Mouse (Mus musculus): ENCODE measurements around the gene Thumpd1. TPM values are rescaled to one million over a fixed set of nuclear protein-coding genes. Genes with fewer than 3 reads are reported as not detected.
"Not testable (repeated sequence)": the region's sequence is repeated elsewhere in the genome, so short reads cannot be mapped to it uniquely, and the experiment has no call there.

Gene Thumpd1
- polyA plus RNA-seq, 1 experiment: 14.2 TPM

- Histone ChIP-seq H3K4me3 (no peak overlapping the region), H3K4me2 (ENCODE audit: low read depth) (no peak overlapping the region), H3K36me3 (ENCODE audit: control insufficient read depth, insufficient read depth) (no peaks in the 10 kb centered on the region), H3ac (ENCODE audit: control insufficient read depth, insufficient read length) (no peak overlapping the region), H3K27me3 (ENCODE audit: control insufficient read depth, insufficient read depth, insufficient read length) (no peaks in the 10 kb centered on the region), H3K79me2 (ENCODE audit: control insufficient read depth, insufficient read depth) (no peaks in the 10 kb centered on the region)
- TF ChIP-seq E2F4 (IDR thresholded peaks at IDR 0.05; ENCODE audit: insufficient read depth) (no peak), MYOD1 (IDR thresholded peaks at IDR 0.05; ENCODE audit: control insufficient read depth in 1 of 3, insufficient read length in 2 of 3, low read depth in 2 of 3) (no peak), MYOG (IDR thresholded peaks at IDR 0.05; ENCODE audit: control insufficient read depth in 1 of 3, insufficient read depth in 1 of 3, insufficient read length in 2 of 3, low read depth in 2 of 3) (no peak), SRF (IDR thresholded peaks at IDR 0.05; ENCODE audit: control insufficient read depth, insufficient read length, low read depth) (no peak), MAX (IDR thresholded peaks at IDR 0.05; ENCODE audit: low read depth) (no peak), POLR2A (IDR thresholded peaks at IDR 0.05; ENCODE audit: insufficient read length, low read depth) (no peak), TCF12 (IDR thresholded peaks at IDR 0.05; ENCODE audit: insufficient read depth, poor library complexity, severe bottlenecking) (no peak), TCF3 (IDR thresholded peaks at IDR 0.05; ENCODE audit: insufficient read length, low read depth) (no peak), REST (IDR thresholded peaks at IDR 0.05; ENCODE audit: insufficient read depth, insufficient read length) (no peak), USF1 (IDR thresholded peaks at IDR 0.05; ENCODE audit: low read depth) (no peak), POLR2AphosphoS2 (IDR thresholded peaks at IDR 0.05; ENCODE audit: insufficient read length, low read depth) (no peak), CEBPB (IDR thresholded peaks at IDR 0.05; ENCODE audit: insufficient read depth, poor library complexity, severe bottlenecking) (no peak)
Observed at GRCm38 (mm10) chr7:119748761-119749160, 28.2 kb upstream of the Thumpd1 start.

GRCm38 (mm10) chr7:119745869-119746268, 25.3 kb upstream of the Thumpd1 start:
- Histone ChIP-seq H3K27me3 (ENCODE audit: control insufficient read depth, insufficient read depth, insufficient read length) (no peaks in the 10 kb centered on the region), H3K79me2 (ENCODE audit: control insufficient read depth, insufficient read depth) (no peaks in the 10 kb centered on the region), H3K4me2 (ENCODE audit: low read depth) (no peak overlapping the region), H3K36me3 (ENCODE audit: control insufficient read depth, insufficient read depth) (no peaks in the 10 kb centered on the region), H3K4me3 (no peak overlapping the region), H3ac (ENCODE audit: control insufficient read depth, insufficient read length) (no peak overlapping the region)
- TF ChIP-seq MYOG (IDR thresholded peaks at IDR 0.05; ENCODE audit: control insufficient read depth in 1 of 3, insufficient read depth in 1 of 3, insufficient read length in 2 of 3, low read depth in 2 of 3) (no peak), CEBPB (IDR thresholded peaks at IDR 0.05; ENCODE audit: insufficient read depth, poor library complexity, severe bottlenecking) (no peak), SRF (IDR thresholded peaks at IDR 0.05; ENCODE audit: control insufficient read depth, insufficient read length, low read depth) (no peak), POLR2AphosphoS2 (IDR thresholded peaks at IDR 0.05; ENCODE audit: insufficient read length, low read depth) (no peak), REST (IDR thresholded peaks at IDR 0.05; ENCODE audit: insufficient read depth, insufficient read length) (no peak), TCF12 (IDR thresholded peaks at IDR 0.05; ENCODE audit: insufficient read depth, poor library complexity, severe bottlenecking) (no peak), USF1 (IDR thresholded peaks at IDR 0.05; ENCODE audit: low read depth) (no peak), POLR2A (IDR thresholded peaks at IDR 0.05; ENCODE audit: insufficient read length, low read depth) (no peak), MAX (IDR thresholded peaks at IDR 0.05; ENCODE audit: low read depth) (no peak), E2F4 (IDR thresholded peaks at IDR 0.05; ENCODE audit: insufficient read depth) (no peak)

- no peaks in the 10 kb centered on the region for H3K27me3 ChIP-seq (ENCODE audit: control insufficient read depth, insufficient read depth, insufficient read length)
- H3K4me2 ChIP-seq (ENCODE audit: low read depth): no peak overlapping the region
- H3K4me3 ChIP-seq: no peak overlapping the region
- H3K36me3 ChIP-seq (ENCODE audit: control insufficient read depth, insufficient read depth): no peaks in the 10 kb centered on the region
- no peaks in the 10 kb centered on the region for H3K79me2 ChIP-seq (ENCODE audit: control insufficient read depth, insufficient read depth)
- TF ChIP-seq TCF12 (IDR thresholded peaks at IDR 0.05; ENCODE audit: insufficient read depth, poor library complexity, severe bottlenecking) (no peak), TCF3 (IDR thresholded peaks at IDR 0.05; ENCODE audit: insufficient read length, low read depth) (no peak), CEBPB (IDR thresholded peaks at IDR 0.05; ENCODE audit: insufficient read depth, poor library complexity, severe bottlenecking) (no peak), MAX (IDR thresholded peaks at IDR 0.05; ENCODE audit: low read depth) (no peak), SRF (IDR thresholded peaks at IDR 0.05; ENCODE audit: control insufficient read depth, insufficient read length, low read depth) (no peak), POLR2AphosphoS2 (IDR thresholded peaks at IDR 0.05; ENCODE audit: insufficient read length, low read depth) (no peak), MYOD1 (IDR thresholded peaks at IDR 0.05; ENCODE audit: control insufficient read depth in 1 of 3, insufficient read length in 2 of 3, low read depth in 2 of 3) (no peak), REST (IDR thresholded peaks at IDR 0.05; ENCODE audit: insufficient read depth, insufficient read length) (no peak), MYOG (IDR thresholded peaks at IDR 0.05; ENCODE audit: control insufficient read depth in 1 of 3, insufficient read depth in 1 of 3, insufficient read length in 2 of 3, low read depth in 2 of 3) (no peak), USF1 (IDR thresholded peaks at IDR 0.05; ENCODE audit: low read depth) (no peak), POLR2A (IDR thresholded peaks at IDR 0.05; ENCODE audit: insufficient read length, low read depth) (no peak)
- no peak overlapping the region for H3ac ChIP-seq (ENCODE audit: control insufficient read depth, insufficient read length)
Observed at GRCm38 (mm10) chr7:119744321-119744720, 23.7 kb upstream of the Thumpd1 start.

GRCm38 (mm10) chr7:119739798-119740468, 19.3 kb upstream of the Thumpd1 start:
- not testable (repeated sequence) for H3K4me3 ChIP-seq; H3K27me3 ChIP-seq (ENCODE audit: control insufficient read depth, insufficient read depth, insufficient read length)

GRCm38 (mm10) chr7:119738877-119739276, 18.3 kb upstream of the Thumpd1 start:
- no peak overlapping the region for H3ac ChIP-seq (ENCODE audit: control insufficient read depth, insufficient read length)
- H3K36me3 ChIP-seq (ENCODE audit: control insufficient read depth, insufficient read depth): no peaks in the 10 kb centered on the region
- no peaks in the 10 kb centered on the region for H3K27me3 ChIP-seq (ENCODE audit: control insufficient read depth, insufficient read depth, insufficient read length)
- TF ChIP-seq POLR2A (IDR thresholded peaks at IDR 0.05; ENCODE audit: insufficient read length, low read depth): no peak
- no peak for TF ChIP-seq MYOD1 (IDR thresholded peaks at IDR 0.05; ENCODE audit: control insufficient read depth in 1 of 3, insufficient read length in 2 of 3, low read depth in 2 of 3)
- no peak for TF ChIP-seq POLR2AphosphoS2 (IDR thresholded peaks at IDR 0.05; ENCODE audit: insufficient read length, low read depth)
- TF ChIP-seq MYOG (IDR thresholded peaks at IDR 0.05; ENCODE audit: control insufficient read depth in 1 of 3, insufficient read depth in 1 of 3, insufficient read length in 2 of 3, low read depth in 2 of 3): no peak
- TF ChIP-seq SRF (IDR thresholded peaks at IDR 0.05; ENCODE audit: control insufficient read depth, insufficient read length, low read depth): no peak
- TF ChIP-seq REST (IDR thresholded peaks at IDR 0.05; ENCODE audit: insufficient read depth, insufficient read length): no peak
- TF ChIP-seq CEBPB (IDR thresholded peaks at IDR 0.05; ENCODE audit: insufficient read depth, poor library complexity, severe bottlenecking): no peak
- TF ChIP-seq E2F4 (IDR thresholded peaks at IDR 0.05; ENCODE audit: insufficient read depth): no peak
- TF ChIP-seq TCF12 (IDR thresholded peaks at IDR 0.05; ENCODE audit: insufficient read depth, poor library complexity, severe bottlenecking): no peak
- no peak for TF ChIP-seq USF1 (IDR thresholded peaks at IDR 0.05; ENCODE audit: low read depth)
- TF ChIP-seq TCF3 (IDR thresholded peaks at IDR 0.05; ENCODE audit: insufficient read length, low read depth): no peak
- TF ChIP-seq MAX (IDR thresholded peaks at IDR 0.05; ENCODE audit: low read depth): no peak
- no peak overlapping the region for H3K4me2 ChIP-seq (ENCODE audit: low read depth)
- H3K4me3 ChIP-seq: no peak overlapping the region
- H3K79me2 ChIP-seq (ENCODE audit: control insufficient read depth, insufficient read depth): no peaks in the 10 kb centered on the region

More at GRCm38 (mm10) chr7:119739798-119740468, 19.3 kb upstream of the Thumpd1 start:
- not testable (repeated sequence) for H3K4me2 ChIP-seq (ENCODE audit: low read depth); H3K36me3 ChIP-seq (ENCODE audit: control insufficient read depth, insufficient read depth); H3ac ChIP-seq (ENCODE audit: control insufficient read depth, insufficient read length); H3K79me2 ChIP-seq (ENCODE audit: control insufficient read depth, insufficient read depth)

- not testable (repeated sequence) for H3ac ChIP-seq (ENCODE audit: control insufficient read depth, insufficient read length); H3K79me2 ChIP-seq (ENCODE audit: control insufficient read depth, insufficient read depth); H3K27me3 ChIP-seq (ENCODE audit: control insufficient read depth, insufficient read depth, insufficient read length); H3K4me2 ChIP-seq (ENCODE audit: low read depth); H3K4me3 ChIP-seq; H3K36me3 ChIP-seq (ENCODE audit: control insufficient read depth, insufficient read depth)
Observed at GRCm38 (mm10) chr7:119731262-119731661, 10.7 kb upstream of the Thumpd1 start.

Measured in myocyte (in vitro differentiated cells).